Mouse (Mus musculus): ENCODE measurements around the gene Scml4. TPM values are rescaled to one million over a fixed set of nuclear protein-coding genes. Genes with fewer than 3 reads are reported as not detected.

The Scml4 gene
- polyA plus RNA-seq, 1 experiment from 2014 or later = 12.1 TPM

DNA sequence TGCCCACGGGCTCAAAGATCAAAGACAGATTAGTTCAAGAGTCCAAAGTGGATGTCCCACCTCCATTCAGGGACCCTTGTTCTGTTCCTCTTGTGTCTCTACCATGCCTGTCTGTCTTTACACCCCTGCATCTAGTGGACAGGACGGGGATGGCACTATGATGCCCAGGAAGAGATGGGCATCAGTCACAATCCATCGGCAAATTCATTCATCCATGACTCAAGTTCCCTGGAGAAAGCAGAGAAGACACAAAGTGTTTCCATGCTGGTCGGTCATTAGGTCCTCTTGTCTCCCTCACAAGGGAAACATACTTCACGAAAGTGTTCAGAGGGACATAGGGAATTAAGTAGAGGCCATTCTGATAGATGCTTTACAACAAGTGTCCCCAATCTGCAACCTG, 87.2 kb downstream of the Scml4 start:
- no peak for DNase-seq (ENCODE audit: low spot score)

DNA sequence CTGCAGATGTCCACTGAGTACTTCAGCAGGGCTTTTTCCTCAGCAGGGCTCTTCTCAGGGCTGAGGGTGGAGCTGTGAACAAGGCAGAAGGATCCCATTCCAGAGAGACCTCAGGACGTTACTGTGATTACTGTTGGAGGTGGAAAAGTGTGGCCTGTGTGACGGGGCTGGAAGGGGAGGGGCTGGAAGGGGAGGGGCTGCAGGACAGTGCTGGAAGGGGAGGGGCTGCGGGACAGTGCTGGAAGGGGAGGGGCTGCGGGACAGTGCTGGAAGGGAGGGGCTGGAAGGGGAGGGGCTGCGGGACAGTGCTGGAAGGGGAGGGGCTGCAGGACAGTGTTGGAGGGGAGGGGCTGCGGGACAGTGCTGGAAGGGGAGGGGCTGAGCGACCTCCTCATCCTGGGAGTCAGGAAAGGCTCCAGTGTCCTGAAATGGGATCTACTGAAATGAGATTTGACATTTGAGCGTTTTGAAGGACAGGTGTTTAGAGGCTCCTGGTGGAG, 90.1 kb downstream of the Scml4 start:
- no peak for DNase-seq (ENCODE audit: low spot score)

DNA sequence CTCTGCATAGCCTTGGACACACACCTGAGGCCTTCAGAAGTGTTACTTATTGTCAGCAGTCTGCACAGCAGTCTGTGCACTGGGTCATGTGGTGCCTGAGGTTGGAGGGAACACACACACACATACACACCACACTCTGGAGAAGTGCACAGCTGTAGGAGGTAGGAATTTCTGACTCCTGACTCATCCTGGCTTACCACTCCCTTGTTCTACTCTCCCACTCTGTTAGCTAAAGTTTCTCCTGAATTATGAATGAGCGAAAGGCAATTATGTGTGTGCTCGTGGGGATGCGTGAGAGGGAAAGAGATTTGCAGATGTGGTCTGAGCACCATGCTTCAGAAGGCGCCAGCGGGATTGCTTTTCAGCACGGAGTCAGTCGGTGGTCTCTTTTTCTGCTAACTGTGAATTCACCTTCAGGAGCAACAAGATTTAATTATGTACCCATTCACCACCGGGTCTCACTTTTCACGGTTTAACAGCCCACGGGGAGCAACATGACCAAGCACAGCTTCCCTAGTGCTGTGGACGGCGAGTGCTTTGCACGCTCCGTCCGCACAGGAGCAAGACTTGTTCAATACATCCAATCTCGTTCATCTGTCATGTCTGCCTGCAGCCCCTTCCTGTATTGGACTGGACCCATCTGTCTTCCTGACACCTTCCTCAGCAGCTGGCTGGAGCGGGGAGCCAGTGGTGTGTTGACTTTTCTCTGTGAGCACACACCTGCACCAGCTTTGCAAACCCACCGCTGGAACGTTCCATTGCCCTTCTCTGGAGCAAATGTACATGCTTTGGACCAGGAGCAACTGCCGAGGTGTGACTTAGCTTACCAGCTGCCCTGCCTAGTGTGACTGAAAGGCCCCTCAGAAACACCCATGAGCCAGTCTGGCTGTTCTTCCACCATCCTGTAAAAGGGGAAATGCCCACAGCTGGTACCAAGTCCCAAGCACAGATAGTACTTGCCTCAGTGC, 91.2 kb downstream of the Scml4 start:
- no peak for DNase-seq (ENCODE audit: low spot score)

DNA sequence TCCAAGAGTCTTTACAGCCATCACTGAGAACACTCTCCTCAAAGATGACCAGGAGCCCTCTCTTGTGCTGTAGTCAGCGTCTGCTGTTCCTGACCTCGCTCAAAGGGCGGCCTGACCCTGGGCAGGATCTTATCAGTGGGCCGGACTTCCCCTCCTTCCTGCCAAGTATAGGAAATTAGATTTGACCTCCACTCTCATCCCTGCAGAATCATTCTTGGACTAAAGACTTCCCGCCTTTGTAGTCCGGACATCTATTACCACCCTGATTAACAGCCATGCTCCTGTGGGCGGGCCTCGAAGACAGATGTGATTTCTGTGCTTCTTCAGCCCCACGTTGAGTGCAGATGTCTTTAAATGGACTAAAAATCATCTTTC, 91.9 kb downstream of the Scml4 start:
- no peak for DNase-seq (ENCODE audit: low spot score)

DNA sequence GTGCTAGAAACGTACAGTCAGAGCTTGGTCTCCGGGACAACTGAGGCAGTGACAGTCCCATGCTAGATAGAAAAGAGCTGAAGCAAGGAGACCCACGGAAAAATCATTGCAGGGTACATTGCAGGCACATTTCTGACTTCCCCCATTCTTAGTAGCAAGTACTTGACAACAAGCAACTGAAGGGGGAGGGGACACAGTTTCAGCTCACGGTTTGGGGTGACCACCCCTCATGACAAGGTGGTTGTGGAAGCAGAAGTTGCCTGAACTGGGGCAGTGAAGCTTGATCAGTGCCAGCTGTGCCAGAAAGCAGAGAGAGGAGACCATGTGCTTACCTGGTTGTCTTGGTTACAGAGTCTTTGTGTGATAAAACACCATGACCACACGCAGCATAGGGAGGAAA, 93.4 kb downstream of the Scml4 start:
- DNase-seq (ENCODE audit: low spot score) = no peak

DNA sequence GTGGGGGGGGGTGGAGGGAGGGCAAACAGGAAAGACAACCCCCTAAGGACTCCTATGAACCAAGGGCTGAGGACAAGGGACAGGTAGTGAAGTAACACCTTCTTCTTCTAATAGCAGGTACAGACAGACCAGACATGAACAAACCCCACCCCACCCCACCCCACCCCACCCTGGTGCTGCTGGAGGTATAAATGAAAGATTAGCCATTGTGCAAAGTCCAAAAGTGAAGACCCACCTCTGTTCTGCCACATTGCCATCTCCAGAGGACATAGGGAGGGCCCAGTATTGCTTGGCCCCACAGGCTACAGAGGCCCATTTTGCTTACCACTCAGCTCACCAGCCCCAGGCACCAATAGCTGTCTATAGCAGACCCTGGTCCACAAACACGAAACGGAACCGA, 95.0 kb downstream of the Scml4 start:
- no peak for DNase-seq (ENCODE audit: low spot score)

DNA sequence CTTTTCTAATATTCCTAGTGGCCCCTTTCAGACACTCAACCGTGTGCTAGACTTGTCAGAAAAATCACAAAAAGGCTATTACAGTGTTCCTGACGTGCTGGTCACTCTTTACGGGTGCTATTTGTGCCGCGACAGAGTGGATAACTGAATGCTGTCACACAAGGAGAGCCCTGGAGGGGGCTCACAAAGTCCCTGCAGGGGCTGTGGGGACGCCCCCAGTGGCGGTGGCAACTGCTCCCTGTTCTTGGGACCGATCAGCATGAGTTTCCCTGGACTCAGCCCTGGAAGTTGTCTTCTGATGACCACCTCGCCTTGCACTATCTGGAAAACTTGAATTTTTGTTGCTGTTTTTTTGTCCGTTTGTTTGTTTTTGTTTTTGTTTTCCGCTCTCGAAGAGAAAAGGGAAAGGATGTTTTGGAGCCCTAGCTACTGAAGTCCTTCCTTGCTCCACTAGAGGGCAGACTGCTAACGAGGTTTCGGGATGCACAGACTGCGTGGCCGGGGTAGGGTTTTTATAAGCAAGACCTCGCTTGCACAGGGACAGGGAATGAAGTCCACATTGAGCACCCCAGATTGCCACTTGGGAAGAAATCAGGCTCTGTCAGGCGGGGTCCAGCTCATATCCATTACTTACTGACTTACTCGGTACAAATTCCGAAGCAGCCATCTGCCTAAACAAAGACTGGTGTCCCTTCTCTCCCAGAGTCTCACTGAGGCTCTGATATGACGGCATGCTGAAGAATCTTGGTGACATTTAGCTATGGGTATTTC, 97.9 kb downstream of the Scml4 start:
- peak; percentile 76 for DNase-seq (ENCODE audit: low spot score)

DNA sequence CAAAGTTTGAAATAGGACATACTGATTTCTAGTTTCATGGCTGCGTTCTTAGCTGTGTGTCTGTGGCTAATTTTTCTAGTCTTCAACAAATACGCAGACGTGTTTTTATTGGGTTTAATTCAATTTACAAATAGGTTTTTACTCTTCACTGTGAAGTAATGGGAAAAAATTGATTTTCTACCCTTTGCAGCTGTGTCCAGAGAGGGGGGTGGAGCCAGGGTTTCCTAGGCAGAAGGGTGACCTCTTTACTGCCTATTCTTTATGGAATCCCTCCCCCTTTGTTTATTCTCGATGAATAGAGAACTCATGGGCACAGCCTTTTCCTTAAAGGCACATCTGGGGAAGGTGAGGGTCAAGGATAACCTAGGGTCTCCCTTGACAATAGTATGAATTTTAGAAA, 98.5 kb downstream of the Scml4 start:
- DNase-seq (ENCODE audit: low spot score) = no peak

DNA sequence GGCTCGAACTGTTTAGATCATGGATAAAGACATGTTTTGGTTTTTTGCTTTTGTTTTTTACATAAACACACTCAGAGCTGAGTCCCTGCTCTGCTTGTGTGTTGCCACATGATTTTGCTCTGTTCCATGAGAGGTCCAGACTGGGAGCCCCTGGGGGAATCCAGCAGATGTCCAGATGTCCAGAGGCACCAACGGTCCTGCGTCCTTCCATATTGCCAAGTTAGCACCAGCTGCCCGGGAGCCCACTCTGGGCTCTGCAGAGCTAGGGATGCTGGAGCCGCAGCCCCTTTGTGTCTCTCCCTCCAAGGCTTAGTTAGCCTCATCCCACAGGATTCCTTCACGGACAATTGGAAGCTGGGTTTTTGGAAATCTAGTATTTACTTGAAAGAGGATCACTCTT, 101.6 kb downstream of the Scml4 start:
- DNase-seq (ENCODE audit: low spot score) = no peak

DNA sequence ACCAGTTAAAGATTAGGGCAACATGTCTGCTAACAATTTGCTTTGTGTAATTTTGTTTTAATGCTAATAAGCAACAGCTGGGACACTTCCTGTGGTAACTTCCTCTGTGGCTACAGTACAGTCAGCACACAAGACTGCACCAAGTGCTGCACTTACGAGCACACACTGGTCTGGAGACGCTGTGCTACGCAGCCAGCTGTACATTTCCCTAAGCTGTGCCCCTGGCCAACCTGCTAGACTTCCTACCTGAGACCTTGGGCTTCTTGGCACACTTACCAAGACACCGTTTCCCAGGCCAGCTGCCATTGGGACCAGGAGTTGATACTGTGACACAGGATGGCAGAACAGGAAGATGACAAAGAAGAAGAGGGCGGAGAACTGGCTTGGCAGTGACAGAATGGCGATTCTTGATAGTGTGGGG, 102.0 kb downstream of the Scml4 start:
- peak; percentile 47 for DNase-seq (ENCODE audit: low spot score)

DNA sequence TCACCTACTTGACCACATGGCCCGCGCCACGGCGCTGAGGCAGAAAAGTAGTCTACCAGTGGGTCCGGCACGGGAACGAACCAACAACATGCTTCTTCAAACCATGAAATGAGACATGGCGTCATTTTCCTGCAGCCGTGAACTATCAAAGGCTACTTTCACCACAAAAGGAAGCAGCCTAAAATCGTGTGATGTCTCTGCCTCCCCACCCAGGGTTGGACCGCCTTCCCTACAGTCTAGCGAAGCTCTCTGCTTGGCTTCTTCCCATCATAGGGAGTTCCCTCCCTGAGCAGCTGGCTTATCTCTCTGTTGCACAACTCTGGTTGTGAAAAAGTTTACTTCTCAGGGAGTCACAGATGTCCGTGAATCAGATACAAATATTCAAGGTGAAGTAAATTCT, 102.5 kb downstream of the Scml4 start:
- peak; percentile 58 for DNase-seq (ENCODE audit: low spot score)

DNA sequence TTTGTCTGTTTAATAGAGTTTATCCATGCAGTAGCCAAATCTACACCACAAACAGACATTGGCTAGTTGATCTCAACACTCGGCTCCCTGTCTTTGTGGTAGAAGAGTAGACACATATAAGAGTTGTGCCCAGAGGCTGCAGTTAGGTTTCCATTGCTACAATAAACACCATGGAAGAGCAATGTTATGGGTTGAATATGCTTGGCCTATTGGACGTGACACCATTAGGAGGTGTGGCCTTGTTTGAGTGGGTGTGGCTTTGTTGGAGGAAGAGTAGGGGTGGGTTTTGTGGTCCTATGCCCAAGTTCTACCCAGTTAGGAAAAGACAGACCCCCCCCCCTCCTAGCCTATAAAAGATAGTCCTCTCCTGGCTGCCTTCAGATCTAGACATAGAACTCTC, 102.9 kb downstream of the Scml4 start:
- DNase-seq (ENCODE audit: low spot score) = no peak

DNA sequence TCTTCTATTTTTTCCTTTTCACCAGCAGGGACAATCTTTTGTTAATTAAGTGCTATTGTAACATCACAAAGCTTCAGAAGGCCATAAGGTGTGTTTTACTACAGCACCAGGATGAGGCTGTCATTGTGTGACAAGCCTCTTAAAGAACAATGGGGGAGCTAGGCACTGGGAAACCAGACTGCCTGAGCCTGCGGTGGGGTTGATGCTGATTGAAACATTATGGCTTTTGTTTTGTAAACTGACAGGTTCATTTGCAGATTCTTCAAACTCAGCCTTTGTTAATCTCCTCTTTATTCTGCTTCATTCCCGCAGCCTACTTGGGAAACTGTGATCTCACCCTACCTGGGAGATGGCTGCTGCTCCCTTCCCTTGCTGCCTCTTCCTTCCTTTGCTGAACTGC, 108.2 kb downstream of the Scml4 start:
- no peak for DNase-seq (ENCODE audit: low spot score)

DNA sequence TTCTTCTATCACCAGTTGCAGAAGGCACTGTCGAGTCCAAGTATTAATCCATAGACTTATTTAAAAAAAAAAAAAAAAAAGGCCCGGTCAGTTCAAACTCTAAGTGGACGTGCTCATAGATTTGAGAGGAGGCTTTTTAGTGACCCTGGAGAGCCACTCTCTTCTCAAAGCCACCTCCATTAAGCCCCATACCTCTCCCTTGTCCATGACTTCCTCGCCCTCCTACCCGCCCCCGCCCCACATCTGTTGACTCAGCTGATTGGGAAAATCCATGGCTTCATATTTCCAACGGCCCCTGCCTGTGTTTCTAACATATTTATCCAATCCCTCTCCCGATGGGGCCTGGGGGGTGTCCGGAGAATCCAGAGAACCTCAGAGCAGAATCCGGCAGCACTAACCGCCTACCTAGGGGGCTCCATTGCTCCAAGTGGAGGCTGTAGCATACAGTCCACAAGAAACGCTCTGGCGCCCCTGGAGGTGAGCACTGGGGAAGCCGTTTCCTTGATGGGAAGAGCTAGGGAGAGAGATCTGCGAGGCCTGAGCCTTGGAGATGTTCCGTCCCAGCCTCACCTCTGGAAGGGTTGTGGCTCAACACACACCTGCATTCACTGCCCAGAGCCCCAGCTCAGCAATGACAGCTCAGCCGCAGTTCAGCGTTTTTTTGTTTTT, 112.5 kb downstream of the Scml4 start:
- peak; percentile 78 for DNase-seq (ENCODE audit: low spot score)

DNA sequence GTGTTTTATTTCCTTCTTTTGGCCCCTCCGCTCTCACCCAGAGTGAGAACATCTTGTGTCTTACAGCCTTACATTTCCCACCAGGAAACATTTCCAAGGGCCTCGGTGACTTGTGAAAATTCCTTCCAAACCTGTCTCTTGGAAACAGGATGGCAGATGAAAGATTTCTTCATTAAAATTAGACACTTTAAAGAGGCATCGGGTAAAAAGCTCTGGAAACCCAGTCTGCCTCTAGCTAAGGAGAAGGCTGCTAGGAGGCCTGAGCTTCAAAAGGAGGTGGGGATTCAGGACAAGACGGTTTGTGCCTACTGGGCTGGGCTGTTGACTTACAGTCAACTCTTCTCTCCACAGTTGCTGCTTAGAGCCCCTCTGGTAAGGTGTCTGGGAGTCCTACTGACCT, 113.4 kb downstream of the Scml4 start:
- DNase-seq (ENCODE audit: low spot score) = no peak

DNA sequence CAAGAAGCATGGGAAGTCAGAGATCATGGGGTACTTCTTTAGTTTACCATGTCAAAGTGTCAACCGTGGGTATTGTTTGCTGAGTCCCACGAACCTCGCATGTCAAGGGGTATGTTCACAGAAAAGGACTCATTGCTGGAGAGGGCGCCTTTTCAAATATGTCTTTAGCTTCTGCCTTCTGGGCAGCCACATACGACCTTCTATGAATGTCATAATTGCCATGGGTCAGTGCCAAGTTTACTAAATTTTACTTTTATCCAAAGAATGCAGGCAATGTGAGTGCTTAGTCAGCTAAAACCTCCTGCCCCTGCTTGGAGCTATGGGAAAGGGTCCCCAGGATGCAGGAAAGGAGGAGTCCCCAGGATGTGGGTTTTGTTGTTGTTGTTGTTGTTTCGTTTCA, 116.4 kb downstream of the Scml4 start:
- DNase-seq (ENCODE audit: low spot score) = no peak

DNA sequence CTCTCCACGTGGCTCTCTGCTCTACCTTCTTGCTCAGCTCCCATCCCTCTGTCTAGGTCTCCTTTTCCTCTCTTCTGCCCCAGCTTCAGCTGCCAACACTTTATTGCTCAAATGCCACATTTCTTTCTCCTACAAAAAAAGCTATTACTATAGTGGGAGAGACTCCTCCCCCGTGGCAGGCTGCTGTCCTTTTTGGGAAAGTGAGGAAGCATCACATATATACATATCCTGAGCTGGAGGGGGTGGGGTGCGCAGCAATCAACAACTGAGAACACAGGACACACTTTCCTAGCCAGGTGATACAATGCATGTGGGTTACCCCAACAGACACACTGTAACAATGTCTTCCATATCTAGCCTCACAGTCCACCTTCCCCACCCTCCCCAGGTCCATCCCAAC, 118.2 kb downstream of the Scml4 start:
- no peak for DNase-seq (ENCODE audit: low spot score)

DNA sequence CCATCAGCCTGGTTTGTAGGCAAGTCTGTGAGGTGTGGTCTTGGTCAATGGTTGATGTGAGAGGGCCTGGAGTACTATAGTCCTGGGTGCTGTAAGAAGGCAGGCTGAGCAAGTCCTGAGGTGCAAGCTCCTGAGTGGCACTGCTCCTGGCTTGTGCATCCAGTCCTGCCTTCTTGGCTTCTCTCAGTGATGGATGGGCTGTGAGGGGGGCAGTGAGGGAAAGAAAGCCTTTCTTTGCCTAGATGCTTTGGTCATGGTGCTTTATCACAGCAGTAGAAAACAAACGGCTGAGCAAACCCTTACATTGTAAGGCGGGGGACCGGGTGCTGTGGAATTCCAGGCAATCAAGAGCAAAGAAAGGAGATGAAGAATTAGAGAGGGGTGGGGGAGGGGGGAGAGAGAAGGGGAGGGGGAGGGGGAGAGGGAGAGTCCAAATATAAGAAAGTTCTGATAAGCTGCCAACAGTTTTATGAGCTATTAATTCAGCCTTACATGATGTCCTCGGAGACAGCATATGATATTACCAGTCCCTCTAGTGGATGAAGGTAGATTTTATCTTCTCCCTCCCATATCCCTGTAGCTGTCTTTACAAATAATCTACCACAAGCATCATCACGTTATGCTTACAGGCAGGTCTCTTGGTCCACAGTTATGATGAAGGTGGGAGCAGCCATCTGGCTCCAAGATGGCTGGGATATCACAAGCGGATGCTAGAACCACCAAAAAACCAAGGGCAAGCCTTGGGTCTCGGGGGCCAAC, 121.0 kb downstream of the Scml4 start:
- no peak for DNase-seq (ENCODE audit: low spot score)

DNA sequence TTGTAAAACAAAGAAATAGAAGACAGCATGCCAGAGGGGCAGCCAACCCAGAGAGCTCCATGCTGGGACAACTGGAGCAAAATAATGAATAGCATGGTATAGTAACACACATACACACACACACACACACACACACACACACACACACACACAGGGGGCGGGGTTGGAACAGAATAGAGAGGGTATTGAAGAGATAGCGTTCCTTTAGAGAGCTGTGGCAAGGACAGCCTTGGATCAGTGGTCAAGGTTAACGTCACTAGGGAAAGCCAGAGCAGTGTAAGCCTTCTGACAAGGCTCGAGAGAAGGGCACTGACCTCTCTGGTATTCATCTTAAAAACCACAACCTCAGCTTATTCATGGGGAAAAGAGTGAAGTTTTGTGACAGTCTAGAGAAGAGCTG, 124.7 kb downstream of the Scml4 start:
- no peak for DNase-seq (ENCODE audit: low spot score)

DNA sequence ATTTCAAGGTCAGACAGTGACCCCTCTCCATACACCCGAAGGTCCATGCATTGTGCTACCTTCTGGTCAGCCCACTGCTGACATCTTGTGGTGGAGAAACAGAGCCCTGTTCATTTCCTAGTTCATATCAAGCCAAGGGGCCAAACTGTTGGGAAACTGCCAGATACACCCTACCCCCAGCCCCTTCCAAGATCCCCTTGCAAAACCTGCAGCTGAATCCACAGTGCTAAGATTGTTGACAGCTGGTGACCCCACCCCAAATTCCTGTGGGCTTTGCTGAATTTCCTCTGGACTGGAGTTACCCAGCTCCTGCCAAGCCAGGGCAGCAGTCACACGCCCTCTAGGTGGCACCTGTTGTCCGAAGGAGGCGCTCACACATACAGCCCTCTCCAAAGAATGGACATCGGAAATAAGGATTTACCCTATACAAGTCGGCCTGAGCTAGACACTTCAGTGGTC, 127.5 kb downstream of the Scml4 start:
- DNase-seq (ENCODE audit: low spot score) = peak; percentile 37

DNA sequence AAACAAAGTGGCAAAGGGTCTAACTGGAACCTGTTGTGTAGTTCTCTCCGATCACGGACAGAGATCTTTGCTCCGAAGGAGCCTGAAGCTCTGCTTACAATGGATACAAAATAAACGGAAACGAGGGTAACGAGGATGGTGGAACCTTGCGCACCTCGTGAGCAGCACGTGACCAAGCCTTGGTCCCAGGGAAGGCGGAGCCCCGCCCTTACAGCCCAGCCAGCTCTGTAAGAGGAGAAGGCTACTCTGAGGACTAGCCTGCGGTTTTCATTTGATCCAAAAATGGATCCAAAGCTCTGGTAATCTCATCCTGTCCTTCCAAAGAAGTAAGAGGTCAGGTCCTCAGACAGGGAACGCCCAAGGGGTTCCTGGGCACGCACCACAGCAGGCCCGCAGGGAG, 128.5 kb downstream of the Scml4 start:
- DNase-seq (ENCODE audit: low spot score) = no peak
